Mouse (Mus musculus) CH12.LX (cell line): ENCODE results near the gene Prss54. TPM values are rescaled to one million over a fixed set of nuclear protein-coding genes. Genes with fewer than 3 reads are reported as not detected.

Source experiments
- DNase-seq: peaks from one replicate; pipeline ENCODE4 v3.0.0-alpha.2; 2013; ENCODE audit errors: extremely low read depth
- H3K27ac ChIP-seq: 2 replicates; pipeline ENCODE4 v1.5.1; 2012; ENCODE audit warnings: low read depth, mild to moderate bottlenecking, control low read depth, moderate library complexity; ENCODE audit not compliant: insufficient read depth
- H3K27me3 ChIP-seq: replicated peaks from 2 replicates; pipeline ENCODE3; 2012; ENCODE audit warnings: inconsistent platforms
- H3K36me3 ChIP-seq, 2 experiments: replicated peaks in 1 of 2; 2 replicates each; pipeline versions ENCODE3 to v1.6.1; 2012; ENCODE audit warnings: inconsistent platforms in 1 of 2, low read length in 1 of 2, mild to moderate bottlenecking in 1 of 2, mixed read lengths in 1 of 2, moderate library complexity in 1 of 2; ENCODE audit not compliant: control insufficient read depth in 1 of 2, insufficient read depth in 1 of 2
- H3K4me1 ChIP-seq, 2 experiments: 2 replicates each; pipeline ENCODE4 v1.6.1; 2012; ENCODE audit warnings: inconsistent platforms in 1 of 2, moderate library complexity in 1 of 2; ENCODE audit not compliant: insufficient read depth in 2 of 2, control insufficient read depth in 1 of 2
- H3K4me2 ChIP-seq: 2 replicates; pipeline ENCODE4 v1.6.1; 2012; ENCODE audit warnings: low read depth, mild to moderate bottlenecking, control low read depth; ENCODE audit not compliant: poor library complexity, insufficient read depth, severe bottlenecking
- H3K4me3 ChIP-seq, 3 experiments: fragments of 150-350 bp in 1 of 3; sonication (generic) in 1 of 3; replicated peaks in 1 of 3; 2 replicates each; pipeline versions ENCODE3 to v1.5.1; 2011 to 2012; ENCODE audit warnings: low read depth in 2 of 3, low read length in 2 of 3, mild to moderate bottlenecking in 2 of 3, moderate library complexity in 2 of 3, control low read depth in 1 of 3, improper control_type of control experiment in 1 of 3, inconsistent platforms in 1 of 3, mixed read lengths in 1 of 3; ENCODE audit not compliant: poor library complexity in 1 of 3
- H3K79me2 ChIP-seq: replicated peaks from 2 replicates; pipeline ENCODE4 v1.6.1; 2012; ENCODE audit warnings: mild to moderate bottlenecking, moderate library complexity; ENCODE audit not compliant: control insufficient read depth, poor library complexity, insufficient read depth, severe bottlenecking; ENCODE audit errors: extremely low read depth
- H3K9ac ChIP-seq: 2 replicates; pipeline ENCODE4 v1.6.1; 2012; ENCODE audit warnings: low read depth, mild to moderate bottlenecking, control low read depth, moderate library complexity; ENCODE audit not compliant: insufficient read depth
- H3K9me3 ChIP-seq: replicated peaks from 2 replicates; pipeline ENCODE3; 2012; ENCODE audit warnings: low read length, inconsistent platforms, mixed read lengths
- CHD2 ChIP-seq: IDR thresholded peaks from 2 replicates; pipeline ENCODE4 v1.6.1; 2011; ENCODE audit warnings: low read length, improper control_type of control experiment
- CTCF ChIP-seq, 2 experiments: IDR thresholded peaks in 1 of 2; conservative IDR thresholded peaks in 1 of 2; 2 replicates each; pipeline ENCODE4 v1.5.1; 2011 to 2012; ENCODE audit warnings: low read depth in 2 of 2, low read length in 2 of 2, improper control_type of control experiment in 1 of 2, inconsistent platforms in 1 of 2, mild to moderate bottlenecking in 1 of 2, moderate library complexity in 1 of 2
- ELF1 ChIP-seq: IDR thresholded peaks from 2 replicates; pipeline ENCODE4 v1.6.1; 2014; ENCODE audit warnings: low read depth, mild to moderate bottlenecking, inconsistent platforms, low read length, improper control_type of control experiment
- HCFC1 ChIP-seq: IDR thresholded peaks from 2 replicates; pipeline ENCODE4 v1.6.1; 2012; ENCODE audit warnings: low read depth, mild to moderate bottlenecking, inconsistent platforms, low read length, improper control_type of control experiment
- IRF4 ChIP-seq: IDR thresholded peaks from 2 replicates; pipeline ENCODE4 v1.6.1; 2014; ENCODE audit warnings: low read depth, mild to moderate bottlenecking, inconsistent platforms, low read length, improper control_type of control experiment
- MAX ChIP-seq: IDR thresholded peaks from 2 replicates; pipeline ENCODE4 v1.6.1; 2011; ENCODE audit warnings: low read length, improper control_type of control experiment
- MAZ ChIP-seq: IDR thresholded peaks from 2 replicates; pipeline ENCODE4 v1.6.1; 2012; ENCODE audit warnings: low read depth, mild to moderate bottlenecking, inconsistent platforms, low read length, improper control_type of control experiment, moderate library complexity
- MXI1 ChIP-seq: IDR thresholded peaks from 2 replicates; pipeline ENCODE4 v1.6.1; 2011; ENCODE audit warnings: mild to moderate bottlenecking, low read depth, low read length, improper control_type of control experiment
- PAX5 ChIP-seq: IDR thresholded peaks from 2 replicates; pipeline ENCODE4 v1.6.1; 2012; ENCODE audit warnings: low read length, inconsistent platforms, mixed read lengths
- SIN3A ChIP-seq: IDR thresholded peaks from 2 replicates; pipeline ENCODE4 v1.6.1; 2012; ENCODE audit warnings: low read length, improper control_type of control experiment, inconsistent platforms
- TCF12 ChIP-seq: IDR thresholded peaks from 2 replicates; pipeline ENCODE4 v1.6.1; 2014; ENCODE audit warnings: low read depth, mild to moderate bottlenecking, inconsistent platforms, low read length, improper control_type of control experiment
- UBTF ChIP-seq: IDR thresholded peaks from 2 replicates; pipeline ENCODE4 v1.6.1; 2012; ENCODE audit warnings: low read depth, mild to moderate bottlenecking, inconsistent platforms, low read length, improper control_type of control experiment, moderate library complexity
- ZKSCAN1 ChIP-seq: IDR thresholded peaks from 2 replicates; pipeline ENCODE4 v1.6.1; 2012; ENCODE audit warnings: low read depth, inconsistent platforms, low read length, improper control_type of control experiment, borderline replicate concordance
- ZNF384 ChIP-seq: IDR thresholded peaks from 2 replicates; pipeline ENCODE4 v1.6.1; 2012; ENCODE audit warnings: low read depth, low read length, improper control_type of control experiment, inconsistent platforms
- dilution Hi-C: fragments of 300-500 bp; cut with MboI; formaldehyde crosslinking; loops from 2 replicates; pipeline ENCODE4 v1.14.3; 2020; ENCODE audit warnings: low sequenced_read_pairs; ENCODE audit not compliant: extremely low pct_unique_long_range_greater_than_20kb, extremely low pct_ligation_motif_present
- in situ Hi-C: fragments of 300-500 bp; cut with MboI; formaldehyde crosslinking; loops from 3 replicates; pipeline ENCODE4 v1.14.3; 2019; ENCODE audit warnings: low sequenced_read_pairs, low pct_ligation_motif_present, low pct_unique_long_range_greater_than_20kb, mixed read lengths
- polyA plus RNA-seq: library from polyadenylated mRNA; unstranded; fragments of >175 nt; gene quantifications from 2 replicates; pipeline ENCODE4 v1.2.1, GENCODE M21; 2012; ENCODE audit warnings: low read depth; ENCODE audit not compliant: insufficient read length
- total RNA-seq, 2 experiments: library from RNA; depleted of rRNA; stranded (reverse); fragments of 300-350 nt in 1 of 2; fragments of >200 nt in 1 of 2; gene quantifications; 2 replicates each; pipeline ENCODE4 v1.2.3; 2012 to 2014

Prss54 gene
- total and polyA plus RNA-seq, 3 experiments = not detected

DNA sequence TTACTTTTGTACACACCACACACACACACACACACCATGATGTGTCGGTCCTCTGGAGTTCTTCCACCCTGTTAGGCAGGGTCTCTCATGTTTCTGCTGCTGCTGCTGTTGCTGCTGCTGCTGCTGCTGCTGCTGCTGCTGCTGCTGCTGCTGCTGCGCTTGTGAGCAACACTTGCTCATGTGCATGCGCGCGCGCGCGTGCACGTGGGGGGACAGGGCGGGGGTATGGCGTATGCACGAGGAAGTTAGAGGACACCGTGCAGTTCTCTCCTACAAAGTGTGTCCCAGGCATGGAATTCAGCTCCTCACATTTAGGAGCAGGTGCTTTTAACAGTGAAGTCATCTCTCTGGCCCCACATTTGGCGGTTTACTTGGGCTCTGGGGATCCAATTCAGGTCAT, 19.0 kb upstream of the Prss54 start:
- Histone ChIP-seq H3K79me2 (no peaks in the 10 kb centered on the region), H3K9ac (no peak overlapping the region), H3K27me3 (no peaks in the 10 kb centered on the region), H3K9me3 (no peaks in the 10 kb centered on the region), H3K4me2 (no peak overlapping the region), H3K36me3 (no peaks in the 10 kb centered on the region), H3K4me3 (no peak overlapping the region), H3K27ac (no peak overlapping the region), H3K4me1 (peaks cover 0 to under 1% of the 10 kb centered on the region in 2 experiments; a peak in 2 of 4 replicates)
- in situ Hi-C loops (no loop called here), dilution Hi-C loops (no loop called here)
- TF ChIP-seq PAX5 = no peak
- TF ChIP-seq CHD2 = no peak
- TF ChIP-seq ZKSCAN1 = no peak
- TF ChIP-seq CTCF (conservative IDR thresholded peaks at IDR 0.05 in 1 of 2, IDR thresholded peaks at IDR 0.05 in 1 of 2; ENCODE audit: low read depth in 2 of 2, low read length in 2 of 2) = no peak
- no peak for TF ChIP-seq ZNF384
- no peak for TF ChIP-seq HCFC1
- TF ChIP-seq MAZ = no peak
- DNase-seq = no peak

DNA sequence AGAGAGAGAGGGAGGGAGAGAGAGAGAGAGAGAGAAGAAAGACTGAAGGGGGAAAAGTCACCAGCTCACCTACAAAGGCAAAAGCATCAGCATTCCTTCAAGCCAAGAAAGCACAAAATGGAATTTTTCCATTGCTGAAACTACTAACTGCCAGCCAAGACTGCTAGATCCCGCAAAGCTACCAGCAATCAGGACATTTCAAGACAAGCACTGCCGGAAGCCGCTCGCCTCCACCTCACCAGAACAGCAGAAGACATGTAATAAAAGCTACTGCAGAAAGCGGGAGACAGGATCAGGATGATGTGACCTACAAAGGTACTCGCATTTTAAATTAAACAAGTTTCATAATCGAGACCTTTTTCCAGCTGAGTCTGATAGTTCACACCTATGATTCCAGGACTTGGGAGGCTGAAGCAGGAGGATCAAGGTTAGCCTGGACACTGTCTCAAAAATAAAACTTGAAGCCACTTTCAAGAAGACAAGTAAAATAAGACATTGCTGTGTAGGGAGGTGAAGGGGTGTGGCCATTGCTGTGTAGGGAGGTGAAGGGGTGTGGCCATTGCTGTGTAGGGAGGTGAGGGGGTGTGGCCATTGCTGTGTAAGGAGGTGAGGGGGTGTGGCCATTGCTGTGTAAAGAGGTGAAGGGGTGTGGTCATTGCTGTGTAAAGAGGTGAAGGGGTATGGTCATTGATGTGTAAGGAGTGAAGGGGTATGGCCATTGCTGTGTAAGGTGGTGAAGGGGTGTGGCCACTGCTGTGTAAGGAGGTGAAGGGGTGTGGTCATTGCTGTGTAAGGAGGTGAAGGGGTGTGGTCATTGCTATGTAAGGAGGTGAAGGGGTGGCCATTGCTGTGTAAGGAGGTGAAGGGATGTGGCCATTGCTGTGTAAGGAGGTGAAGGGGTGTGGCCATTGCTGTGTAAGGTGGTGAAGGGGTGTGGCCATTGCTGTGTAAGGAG, 17.6 kb upstream of the Prss54 start:
- Histone ChIP-seq H3K36me3 (no peaks in the 10 kb centered on the region), H3K9me3 (no peaks in the 10 kb centered on the region), H3K27me3 (no peaks in the 10 kb centered on the region), H3K4me1 (peaks cover 0 to 6% of the 10 kb centered on the region in 2 experiments; a peak in 2 of 4 replicates), H3K9ac (no peak overlapping the region), H3K4me3 (no peak overlapping the region), H3K4me2 (no peak overlapping the region), H3K27ac (no peak overlapping the region), H3K79me2 (no peaks in the 10 kb centered on the region)
- in situ Hi-C loops (no loop called here), dilution Hi-C loops (no loop called here)
- TF ChIP-seq SIN3A (no peak), CTCF (conservative IDR thresholded peaks at IDR 0.05 in 1 of 2, IDR thresholded peaks at IDR 0.05 in 1 of 2; ENCODE audit: low read depth in 2 of 2, low read length in 2 of 2) (no peak), PAX5 (no peak), ELF1 (no peak), TCF12 (no peak), HCFC1 (no peak), MAX (no peak), UBTF (no peak), IRF4 (no peak), MXI1 (no peak), MAZ (no peak)
- DNase-seq = peak; percentile 11
